Mouse (Mus musculus) hindbrain, postnatal 0 days (tissue): Measurements from ENCODE around the gene Hoxb6. TPM values are rescaled to one million over a fixed set of nuclear protein-coding genes. Genes with fewer than 3 reads are reported as not detected.

Experiments used
- ATAC-seq: fragments of 200-750 bp; cut with Nextera tagmentation; 2 replicates; pipeline ENCODE4 v1.8.0; 2017; ENCODE audit warnings: mild to moderate bottlenecking, moderate TSS enrichment, moderate library complexity
- DNase-seq: peaks from one replicate; pipeline ENCODE4 v3.0.0-alpha.2; 2015; ENCODE audit warnings: low spot score
- H3K27ac ChIP-seq: fragments of 300-500 bp; sonication (generic); 2 replicates; pipeline ENCODE4 v1.5.1; 2014; ENCODE audit warnings: mild to moderate bottlenecking
- H3K27me3 ChIP-seq: fragments of 300-500 bp; sonication (generic); 2 replicates; pipeline ENCODE4 v1.6.1; 2014; ENCODE audit warnings: low read length, mixed read lengths; ENCODE audit not compliant: insufficient read depth
- H3K36me3 ChIP-seq: fragments of 300-500 bp; sonication (generic); 2 replicates; pipeline ENCODE4 v1.6.1; 2014; ENCODE audit warnings: low read length, mixed read lengths; ENCODE audit not compliant: insufficient read depth
- H3K4me1 ChIP-seq: fragments of 300-500 bp; sonication (generic); 2 replicates; pipeline ENCODE4 v1.6.1; 2014; ENCODE audit warnings: antibody characterized with exemption, low read length, mixed read lengths; ENCODE audit not compliant: insufficient read depth
- H3K4me2 ChIP-seq: fragments of 300-500 bp; sonication (generic); 2 replicates; pipeline ENCODE4 v1.6.1; 2014; ENCODE audit warnings: low read depth, mild to moderate bottlenecking, low read length, moderate library complexity, mixed read lengths
- H3K4me3 ChIP-seq: fragments of 300-500 bp; sonication (generic); 2 replicates; pipeline ENCODE4 v1.5.1; 2014; ENCODE audit warnings: low read length
- H3K9ac ChIP-seq: fragments of 300-500 bp; sonication (generic); replicated peaks from 2 replicates; pipeline ENCODE4 v1.6.1; 2014; ENCODE audit warnings: mild to moderate bottlenecking, low read length, moderate library complexity, mixed read lengths
- H3K9me3 ChIP-seq: fragments of 300-500 bp; sonication (generic); 2 replicates; pipeline ENCODE4 v1.6.1; 2016; ENCODE audit warnings: low read length, mixed read lengths
- CTCF ChIP-seq: IDR thresholded peaks from 2 replicates; pipeline ENCODE4 v1.5.1; 2016; ENCODE audit warnings: antibody characterized with exemption, control low read depth, low read depth
- WGBS: fragments of 180-500 bp; shearing (Covaris S2); extraction: QIAGEN DNeasy Blood & Tissue Kit; methylation state at CpG from one replicate; pipeline ENCODE4 v1.1.7; 2014; 5-methylcytosine and 5-hydroxymethylcytosine counted together
- polyA plus RNA-seq: library from polyadenylated mRNA; unstranded; fragments of >200 nt; fragmentation: Nextera tagmentation; extraction: Ambion mirVana; gene quantifications from 2 replicates; pipeline ENCODE4 v1.2.1, GENCODE M21; 2015
- total RNA-seq: library from RNA; depleted of rRNA; stranded (reverse); fragments of >200 nt; gene quantifications from 2 replicates; pipeline ENCODE4 v1.2.3, GENCODE M21; 2014

Gene Hoxb6
- total and polyA plus RNA-seq, 2 experiments from 2014 or later, result 23.2 to 29.0 TPM

- no peak overlapping the region for H3K9ac ChIP-seq
- 21% methylated on average over 14 of the region's 14 CpGs for WGBS
- no peak for ATAC-seq
- H3K4me3 ChIP-seq, result no peak overlapping the region
- no peaks in the 10 kb centered on the region for H3K4me1 ChIP-seq
- no peaks in the 10 kb centered on the region for H3K36me3 ChIP-seq
- no peak overlapping the region for H3K27ac ChIP-seq
- H3K9me3 ChIP-seq, result no peaks in the 10 kb centered on the region
- DNase-seq, result no peak
- H3K4me2 ChIP-seq, result no peak overlapping the region
- no peak for TF ChIP-seq CTCF
- H3K27me3 ChIP-seq, result peaks cover 81% of the 10 kb centered on the region
Observed at GRCm38 (mm10) chr11:96278324-96278723, 14.0 kb upstream of the Hoxb6 start.

- no peak overlapping the region for H3K4me3 ChIP-seq
- under 1% methylated on average over 9 of the region's 9 CpGs for WGBS
- TF ChIP-seq CTCF, result peak; percentile 85
- no peaks in the 10 kb centered on the region for H3K36me3 ChIP-seq
- H3K4me2 ChIP-seq, result no peak overlapping the region
- no peaks in the 10 kb centered on the region for H3K9me3 ChIP-seq
- H3K9ac ChIP-seq, result no peak overlapping the region
- no peak overlapping the region for H3K27ac ChIP-seq
- peaks cover 81% of the 10 kb centered on the region for H3K27me3 ChIP-seq
- no peak for ATAC-seq
- peak; percentile 92 for DNase-seq
- H3K4me1 ChIP-seq, result no peaks in the 10 kb centered on the region
Observed at GRCm38 (mm10) chr11:96278773-96279172, 13.5 kb upstream of the Hoxb6 start.

- DNase-seq, result no peak
- 3% methylated on average over 31 of the region's 31 CpGs for WGBS
- no peak for ATAC-seq
- no peaks in the 10 kb centered on the region for H3K9me3 ChIP-seq
- H3K4me3 ChIP-seq, result no peak overlapping the region
- no peaks in the 10 kb centered on the region for H3K4me1 ChIP-seq
- no peak overlapping the region for H3K27ac ChIP-seq
- peak overlapping the region; percentile 17; the same call in 1 of the 2 replicates for H3K4me2 ChIP-seq
- no peak overlapping the region for H3K9ac ChIP-seq
- peaks cover 81% of the 10 kb centered on the region for H3K27me3 ChIP-seq
- TF ChIP-seq CTCF, result no peak
- no peaks in the 10 kb centered on the region for H3K36me3 ChIP-seq
Observed at GRCm38 (mm10) chr11:96279421-96280233, 12.6 kb upstream of the Hoxb6 start.

GRCm38 (mm10) chr11:96280399-96281378, 11.6 kb upstream of the Hoxb6 start:
- no peak for TF ChIP-seq CTCF
- no peak overlapping the region for H3K4me3 ChIP-seq
- no peak for ATAC-seq
- no peaks in the 10 kb centered on the region for H3K36me3 ChIP-seq
- H3K9ac ChIP-seq, result no peak overlapping the region
- no peak for DNase-seq
- peaks cover 78% of the 10 kb centered on the region for H3K27me3 ChIP-seq
- no peaks in the 10 kb centered on the region for H3K9me3 ChIP-seq
- 8% methylated on average over 8 of the region's 8 CpGs for WGBS
- H3K4me1 ChIP-seq, result no peaks in the 10 kb centered on the region
- H3K27ac ChIP-seq, result no peak overlapping the region
- no peak overlapping the region for H3K4me2 ChIP-seq

DNA sequence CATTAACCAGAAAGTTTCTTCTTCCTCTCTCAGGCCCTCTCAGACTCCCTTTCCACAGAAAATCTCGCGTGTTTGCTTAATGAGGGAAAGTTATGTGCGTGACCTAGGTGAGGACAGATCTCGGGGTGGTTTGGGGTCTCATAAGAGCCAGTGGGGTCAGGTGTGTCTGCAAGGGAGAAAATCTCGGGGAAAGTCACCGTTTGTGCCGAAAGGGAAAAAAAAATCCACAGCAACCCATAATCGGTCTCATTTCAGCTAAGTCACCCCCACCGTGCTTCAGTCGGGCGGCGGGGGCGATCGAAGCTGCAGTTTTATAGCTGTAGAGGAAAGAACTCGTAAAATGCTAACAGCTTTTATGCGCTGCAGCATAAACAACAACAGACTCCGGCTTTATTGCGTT, 10.9 kb upstream of the Hoxb6 start:
- no peak for TF ChIP-seq CTCF
- H3K4me2 ChIP-seq, result no peak overlapping the region
- 6% methylated on average over 18 of the region's 18 CpGs for WGBS
- H3K4me1 ChIP-seq, result no peaks in the 10 kb centered on the region
- peaks cover 75% of the 10 kb centered on the region for H3K27me3 ChIP-seq
- no peak overlapping the region for H3K4me3 ChIP-seq
- no peak overlapping the region for H3K9ac ChIP-seq
- DNase-seq (no peak), ATAC-seq (no peak)
- H3K9me3 ChIP-seq, result no peaks in the 10 kb centered on the region
- no peak overlapping the region for H3K27ac ChIP-seq
- no peaks in the 10 kb centered on the region for H3K36me3 ChIP-seq

DNA sequence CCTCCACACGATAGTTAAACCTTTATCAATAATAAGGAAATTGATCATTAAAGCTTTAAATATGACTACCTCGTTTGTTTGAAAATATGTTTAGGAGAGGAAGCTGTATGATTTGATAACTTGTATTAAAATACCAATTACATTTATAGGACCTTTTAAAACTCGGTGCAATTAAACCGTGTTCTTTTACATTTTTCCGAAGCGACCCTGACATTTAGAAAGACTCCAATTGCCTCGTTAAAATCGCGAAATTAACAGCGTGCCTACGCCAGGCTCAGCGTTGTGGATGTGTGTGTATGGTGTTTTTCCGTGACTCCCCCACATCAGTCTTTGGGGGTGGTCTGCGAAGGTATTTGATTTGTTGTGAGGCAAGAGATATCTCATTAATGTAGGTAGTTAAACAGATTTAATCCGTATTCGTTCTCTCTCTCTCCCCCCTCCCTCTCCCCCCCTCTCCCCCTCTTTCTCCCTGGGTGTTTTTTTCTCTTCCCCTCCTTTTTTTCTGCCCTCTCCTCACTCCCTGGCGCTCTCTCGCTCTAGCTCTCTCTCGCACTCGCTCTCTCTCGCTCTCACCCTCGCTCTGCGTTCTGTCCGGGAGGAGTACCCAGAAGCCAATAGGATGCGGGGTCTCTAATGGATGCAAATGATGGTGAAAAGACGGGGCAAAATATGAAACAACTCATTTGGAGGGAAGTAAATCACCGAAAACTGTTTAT, 10.3 kb upstream of the Hoxb6 start, which contains the start of gene Hoxb8:
TSS of gene Hoxb8 (plus strand) at position 51 of the 716 bp plus-strand sequence.
- ATAC-seq (0 out of 2 replicates have a peak, but pooled peaks have one; percentile 42), DNase-seq (no peak)
- Histone ChIP-seq H3K27ac (no peak within 1 kb of the TSS), H3K36me3 (no peaks in the 10 kb centered on the region), H3K27me3 (peaks cover 75% of the 10 kb centered on the region), H3K4me3 (peak within 1 kb of the TSS; percentile 31), H3K9me3 (no peaks in the 10 kb centered on the region), H3K4me1 (no peaks in the 10 kb centered on the region), H3K4me2 (no peak within 1 kb of the TSS), H3K9ac (no peak within 1 kb of the TSS)
- no peak for TF ChIP-seq CTCF
- 2% methylated on average over 27 of the region's 27 CpGs for WGBS
